Mouse (Mus musculus) stomach, adult 2 months (tissue): ENCODE data around the gene Fitm2. TPM values are rescaled to one million over a fixed set of nuclear protein-coding genes. Genes with fewer than 3 reads are reported as not detected.

ENCODE experiments used
- polyA plus RNA-seq: library from polyadenylated mRNA; depleted of rRNA; stranded (reverse); fragments of >200 nt; gene quantifications from 2 replicates; pipeline ENCODE4 v1.2.3, GENCODE M21; 2012; rRNA removed

The Fitm2 gene
- polyA plus RNA-seq: 8.1 and 8.9 TPM in 2 replicates

GRCm38 (mm10) chr2:163472466-163472851, at the start of gene Fitm2:
Fitm2 (minus strand) TSS chr2:163472629.

GRCm38 (mm10) chr2:163506300-163507004, 34.0 kb upstream of the Fitm2 start, which contains the start of gene Hnf4a:
Hnf4a (plus strand) TSS chr2:163506808.

GRCm38 (mm10) chr2:163492018-163492417, 19.6 kb upstream of the Fitm2 start, which contains the start of gene R3hdml:
R3hdml (plus strand) TSS chr2:163492318.

GRCm38 (mm10) chr2:163438246-163438618, 34.2 kb downstream of the Fitm2 start, which contains the start of gene Gdap1l1:
Gdap1l1 (plus strand) TSS chr2:163438476.

GRCm38 (mm10) chr2:163424597-163424996, 47.8 kb downstream of the Fitm2 start, which contains the start of gene Oser1:
Oser1 (minus strand) TSS chr2:163424697.

Other genes starting within 250 kb of the Fitm2 start
- 37.3 and 84.4 TPM in 2 replicates for gene Jph2, start 74.6 kb downstream of the Fitm2 start, polyA plus RNA-seq
- 2.0 and 2.9 TPM in 2 replicates for gene Oser1, start 47.9 kb downstream of the Fitm2 start, polyA plus RNA-seq
- 0.68 and 1.2 TPM in 2 replicates for gene Gdap1l1, start 34.2 kb downstream of the Fitm2 start, polyA plus RNA-seq
- 0.09 and 0.33 TPM in 2 replicates for gene R3hdml, start 19.7 kb upstream of the Fitm2 start, polyA plus RNA-seq
- gene Hnf4a, start 34.2 kb upstream of the Fitm2 start, polyA plus RNA-seq: 92.7 and 94.7 TPM in 2 replicates
- 8.6 and 9.8 TPM in 2 replicates for gene Ttpal, start 129.7 kb upstream of the Fitm2 start, polyA plus RNA-seq
- gene Serinc3, start 172.5 kb upstream of the Fitm2 start, polyA plus RNA-seq: 65.6 and 69.2 TPM in 2 replicates
- gene Pkig, start 185.8 kb upstream of the Fitm2 start, polyA plus RNA-seq: 54.6 and 92.8 TPM in 2 replicates